Mouse (Mus musculus) liver, postnatal 0 days (tissue): ENCODE measurements around the gene 4930404H24Rik. TPM values are rescaled to one million over a fixed set of nuclear protein-coding genes. Genes with fewer than 3 reads are reported as not detected.

Source experiments
- ATAC-seq: fragments of 200-750 bp; cut with Nextera tagmentation; 2 replicates; pipeline ENCODE4 v1.8.0; 2017; ENCODE audit warnings: mild to moderate bottlenecking, moderate library complexity
- DNase-seq: peaks from one replicate; pipeline ENCODE4 v3.0.0-alpha.2; 2016
- H3K27ac ChIP-seq: fragments of 300-500 bp; sonication (generic); 2 replicates; pipeline ENCODE4 v1.5.1; 2014; ENCODE audit warnings: antibody characterized with exemption, moderate library complexity, mild to moderate bottlenecking, low read depth
- H3K27me3 ChIP-seq: fragments of 300-500 bp; sonication (generic); 2 replicates; pipeline ENCODE4 v1.6.1; 2014; ENCODE audit warnings: low read length, control low read depth, mixed read lengths; ENCODE audit not compliant: insufficient read depth
- H3K36me3 ChIP-seq: fragments of 300-500 bp; sonication (generic); replicated peaks from 2 replicates; pipeline ENCODE4 v1.6.1; 2014; ENCODE audit warnings: mild to moderate bottlenecking, control low read depth, low read length, moderate library complexity, mixed read lengths; ENCODE audit not compliant: insufficient read depth
- H3K4me1 ChIP-seq: fragments of 300-500 bp; sonication (generic); 2 replicates; pipeline ENCODE4 v1.6.1; 2014; ENCODE audit warnings: antibody characterized with exemption, mild to moderate bottlenecking, control low read depth; ENCODE audit not compliant: insufficient read depth
- H3K4me2 ChIP-seq: fragments of 300-500 bp; sonication (generic); 2 replicates; pipeline ENCODE4 v1.6.1; 2014; ENCODE audit warnings: low read depth, mild to moderate bottlenecking, low read length, moderate library complexity, mixed read lengths
- H3K4me3 ChIP-seq: fragments of 300-500 bp; sonication (generic); 2 replicates; pipeline ENCODE4 v1.5.1; 2014; ENCODE audit warnings: low read depth, low read length
- H3K9ac ChIP-seq: fragments of 300-500 bp; sonication (generic); replicated peaks from 2 replicates; pipeline ENCODE4 v1.6.1; 2014; ENCODE audit warnings: mild to moderate bottlenecking, moderate library complexity
- H3K9me3 ChIP-seq: fragments of 300-500 bp; sonication (generic); 2 replicates; pipeline ENCODE4 v1.6.1; 2016; ENCODE audit warnings: mild to moderate bottlenecking, control low read depth, low read length, mixed read lengths
- CTCF ChIP-seq: sonication (generic); IDR thresholded peaks from 2 replicates; pipeline ENCODE4 v1.5.1; 2016; ENCODE audit warnings: antibody characterized with exemption, low read depth
- EP300 ChIP-seq: IDR thresholded peaks from 2 replicates; pipeline ENCODE4 v1.6.1; 2016; ENCODE audit warnings: antibody characterized with exemption, low read depth, mild to moderate bottlenecking
- WGBS: fragments of 180-500 bp; shearing (Covaris S2); extraction: QIAGEN DNeasy Blood & Tissue Kit; methylation state at CpG from one replicate; pipeline ENCODE4 v1.1.7; 2014; ENCODE audit not compliant: insufficient replicate concordance; 5-methylcytosine and 5-hydroxymethylcytosine counted together
- polyA plus RNA-seq: library from polyadenylated mRNA; unstranded; fragments of >200 nt; fragmentation: Nextera tagmentation; extraction: Ambion mirVana; gene quantifications from 2 replicates; pipeline ENCODE4 v1.2.1, GENCODE M21; 2015

The 4930404H24Rik gene
- polyA plus RNA-seq, 1 experiment from 2014 or later, result not detected

- ATAC-seq, result no peak
- Histone ChIP-seq H3K4me1 (peaks cover 28% of the 10 kb centered on the region), H3K9me3 (no peaks in the 10 kb centered on the region), H3K27ac (no peak overlapping the region), H3K9ac (no peak overlapping the region), H3K4me3 (no peak overlapping the region), H3K36me3 (no peaks in the 10 kb centered on the region), H3K27me3 (peaks cover 19% of the 10 kb centered on the region; the same call in 1 of the 2 replicates), H3K4me2 (no peak overlapping the region)
- 47% methylated on average over 5 of the region's 5 CpGs for WGBS
- no peak for DNase-seq
- no peak for TF ChIP-seq EP300
- TF ChIP-seq CTCF, result peak; percentile 52
Measured at GRCm38 (mm10) chr2:153530948-153531347, 38.4 kb downstream of the 4930404H24Rik start.

GRCm38 (mm10) chr2:153533981-153534380 is 41.4 kb downstream of the 4930404H24Rik start:
- H3K4me1 ChIP-seq, result peaks cover 6% of the 10 kb centered on the region
- TF ChIP-seq EP300 (no peak), CTCF (peak; percentile 24; the same call in 1 of the 2 replicates)
- H3K27ac ChIP-seq, result no peak overlapping the region
- H3K4me2 ChIP-seq, result no peak overlapping the region
- DNase-seq (no peak), ATAC-seq (no peak)
- H3K4me3 ChIP-seq, result no peak overlapping the region
- no peaks in the 10 kb centered on the region for H3K36me3 ChIP-seq
- WGBS, result 71% methylated on average over 1 of the region's 1 CpGs
- H3K9me3 ChIP-seq, result no peaks in the 10 kb centered on the region
- peaks cover 13% of the 10 kb centered on the region; the same call in 1 of the 2 replicates for H3K27me3 ChIP-seq
- H3K9ac ChIP-seq, result no peak overlapping the region

- H3K36me3 ChIP-seq, result no peaks in the 10 kb centered on the region
- no peaks in the 10 kb centered on the region for H3K9me3 ChIP-seq
- no peak overlapping the region for H3K4me2 ChIP-seq
- H3K4me1 ChIP-seq, result peaks cover 14% of the 10 kb centered on the region
- no peak overlapping the region for H3K27ac ChIP-seq
- H3K9ac ChIP-seq, result no peak overlapping the region
- 72% methylated on average over 3 of the region's 3 CpGs for WGBS
- TF ChIP-seq CTCF (no peak), EP300 (no peak)
- ATAC-seq (no peak), DNase-seq (no peak)
- H3K4me3 ChIP-seq, result no peak overlapping the region
- H3K27me3 ChIP-seq, result no peaks in the 10 kb centered on the region
Measured at GRCm38 (mm10) chr2:153538898-153539297, 46.3 kb downstream of the 4930404H24Rik start.

- DNase-seq, result no peak
- WGBS, result 51% methylated on average over 8 of the region's 8 CpGs
- Histone ChIP-seq H3K4me2 (no peak overlapping the region), H3K9ac (no peak overlapping the region), H3K4me3 (no peak overlapping the region), H3K27ac (peak overlapping the region; percentile 80), H3K9me3 (no peaks in the 10 kb centered on the region), H3K27me3 (no peaks in the 10 kb centered on the region), H3K4me1 (peaks cover 38% of the 10 kb centered on the region), H3K36me3 (no peaks in the 10 kb centered on the region)
- TF ChIP-seq EP300 (no peak), CTCF (no peak)
- ATAC-seq, result no peak; the same call in 1 of the 2 replicates
Measured at GRCm38 (mm10) chr2:153542936-153543668, 50.5 kb downstream of the 4930404H24Rik start.

Other genes with a start within 250 kb of the 4930404H24Rik start
- 1.3 and 1.7 TPM in 2 replicates for gene Kif3b, start 201.4 kb upstream of the 4930404H24Rik start, polyA plus RNA-seq
- gene Asxl1, start 147.0 kb upstream of the 4930404H24Rik start, polyA plus RNA-seq, result 5.1 and 5.7 TPM in 2 replicates
- 1.7 and 1.9 TPM in 2 replicates for gene Nol4l, start 37.2 kb downstream of the 4930404H24Rik start, polyA plus RNA-seq
- 31.2 and 32.9 TPM in 2 replicates for gene Commd7, start 140.0 kb downstream of the 4930404H24Rik start, polyA plus RNA-seq
- 4.8 and 5.3 TPM in 2 replicates for gene Dnmt3b, start 156.7 kb downstream of the 4930404H24Rik start, polyA plus RNA-seq
- gene Dnmt3c, start 203.9 kb downstream of the 4930404H24Rik start, polyA plus RNA-seq, result 0.19 and 0.46 TPM in 2 replicates
- gene Mapre1, start 248.5 kb downstream of the 4930404H24Rik start, polyA plus RNA-seq, result 79.0 and 79.2 TPM in 2 replicates